Mouse (Mus musculus): Measurements from ENCODE around the gene Slc7a14.

Slc7a14 gene

GRCm38 (mm10) chr3:31260964-31261346, 49.2 kb downstream of the Slc7a14 start:
- DNase-seq = no peak

- DNase-seq = no peak
Measured at GRCm38 (mm10) chr3:31260329-31260963, 49.7 kb downstream of the Slc7a14 start.

- no peak for DNase-seq
Measured at GRCm38 (mm10) chr3:31259553-31260255, 50.5 kb downstream of the Slc7a14 start.

- no peak for DNase-seq
Measured at GRCm38 (mm10) chr3:31254427-31254826, 55.8 kb downstream of the Slc7a14 start.

- DNase-seq = no peak
Measured at GRCm38 (mm10) chr3:31253862-31254261, 56.3 kb downstream of the Slc7a14 start.

GRCm38 (mm10) chr3:31252566-31252965, 57.6 kb downstream of the Slc7a14 start:
- no peak for DNase-seq

GRCm38 (mm10) chr3:31243478-31243877, 66.7 kb downstream of the Slc7a14 start:
- no peak for DNase-seq

- DNase-seq = no peak
Measured at GRCm38 (mm10) chr3:31240840-31241239, 69.3 kb downstream of the Slc7a14 start.

- DNase-seq = no peak
Measured at GRCm38 (mm10) chr3:31239645-31240044, 70.5 kb downstream of the Slc7a14 start.

GRCm38 (mm10) chr3:31237936-31238335, 72.2 kb downstream of the Slc7a14 start:
- no peak for DNase-seq

- no peak for DNase-seq
Measured at GRCm38 (mm10) chr3:31236146-31236545, 74.0 kb downstream of the Slc7a14 start.

GRCm38 (mm10) chr3:31234356-31234755, 75.8 kb downstream of the Slc7a14 start:
- no peak for DNase-seq

GRCm38 (mm10) chr3:31233746-31234312, 76.3 kb downstream of the Slc7a14 start:
- no peak for DNase-seq

- no peak for DNase-seq
Measured at GRCm38 (mm10) chr3:31229281-31229680, 80.9 kb downstream of the Slc7a14 start.

- no peak for DNase-seq
Measured at GRCm38 (mm10) chr3:31228487-31228886, 81.7 kb downstream of the Slc7a14 start.

GRCm38 (mm10) chr3:31223551-31223950, 86.6 kb downstream of the Slc7a14 start:
- DNase-seq = no peak

GRCm38 (mm10) chr3:31220040-31220439, 90.1 kb downstream of the Slc7a14 start:
- DNase-seq = no peak

GRCm38 (mm10) chr3:31219483-31219882, 90.7 kb downstream of the Slc7a14 start:
- DNase-seq = no peak

GRCm38 (mm10) chr3:31217523-31217922, 92.7 kb downstream of the Slc7a14 start:
- DNase-seq = no peak

- no peak for DNase-seq
Measured at GRCm38 (mm10) chr3:31213802-31214201, 96.4 kb downstream of the Slc7a14 start.

- no peak for DNase-seq
Measured at GRCm38 (mm10) chr3:31212205-31213038, 97.8 kb downstream of the Slc7a14 start.

GRCm38 (mm10) chr3:31209001-31209400, 101.2 kb downstream of the Slc7a14 start:
- no peak for DNase-seq

GRCm38 (mm10) chr3:31208458-31208994, 101.7 kb downstream of the Slc7a14 start:
- DNase-seq = no peak
